Mouse (Mus musculus) olfactory bulb, adult 2 months (tissue): Measurements from ENCODE around the gene Crtc1.

ENCODE experiments used
- CTCF ChIP-seq: fragments of 200-500 bp; IDR thresholded peaks from 2 replicates; pipeline ENCODE4 v1.5.1; 2012; ENCODE audit warnings: low read depth, mild to moderate bottlenecking, low read length, moderate library complexity; ENCODE audit not compliant: insufficient read depth
- POLR2A ChIP-seq: fragments of 200-500 bp; IDR thresholded peaks from 2 replicates; pipeline ENCODE4 v1.6.1; 2012; ENCODE audit warnings: mild to moderate bottlenecking, low read depth, low read length, moderate library complexity; ENCODE audit not compliant: insufficient read depth

GRCm38 (mm10) chr8:70409019-70409418, 30.4 kb downstream of the Crtc1 start:
- no peak for TF ChIP-seq POLR2A
- no peak for TF ChIP-seq CTCF
